Mouse (Mus musculus) frontal cortex, adult (tissue): ENCODE results near the gene Strada.
"Not testable (repeated sequence)": the region's sequence is repeated elsewhere in the genome, so short reads cannot be mapped to it uniquely, and the experiment has no call there.

ENCODE experiments used
- ATAC-seq: cut with Nextera tagmentation; 2 replicates; pipeline ENCODE4 v1.9.2; 2017; ENCODE audit warnings: mild to moderate bottlenecking, moderate library complexity, mixed read lengths; ENCODE audit not compliant: low TSS enrichment

Strada gene

DNA sequence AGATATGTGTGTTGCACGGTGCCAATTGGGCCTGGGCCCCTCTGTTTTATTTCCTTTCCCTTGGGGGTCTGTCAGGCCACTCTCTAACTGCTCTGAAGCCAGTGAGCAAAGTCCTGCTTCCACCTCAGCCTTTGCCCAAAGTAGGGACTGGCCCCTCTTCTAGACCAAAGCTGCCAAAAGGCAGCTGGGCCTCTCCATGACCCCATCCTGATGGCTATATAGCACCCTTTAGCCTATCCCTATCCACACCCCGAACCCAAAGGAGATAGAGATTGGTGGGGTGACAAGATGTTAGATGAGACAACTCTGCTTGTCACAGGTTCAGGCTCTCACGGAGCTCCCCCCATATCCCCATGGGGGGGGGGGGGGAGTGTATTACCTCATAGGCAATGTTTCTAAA, 46.2 kb downstream of the Strada start:
- no peak for ATAC-seq

DNA sequence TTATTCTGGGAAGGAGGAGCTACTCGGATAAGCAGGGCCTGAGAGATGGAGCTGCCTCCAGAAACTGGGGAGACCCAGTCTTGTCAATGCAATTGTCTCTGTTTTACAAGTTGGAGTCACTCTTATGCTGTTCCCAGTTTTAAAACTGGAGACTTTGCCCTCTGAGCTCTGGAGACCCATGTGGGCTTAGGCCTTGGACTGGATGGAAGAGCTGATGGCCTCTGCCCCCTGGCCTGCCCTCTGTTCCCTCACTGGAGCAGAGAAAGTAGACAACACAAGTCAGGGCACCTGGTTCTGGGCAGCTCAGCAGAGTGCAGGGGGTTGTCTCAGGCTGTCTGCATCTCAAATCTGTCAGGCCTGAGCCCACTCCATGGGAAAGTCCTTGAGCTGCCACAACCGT, 47.2 kb downstream of the Strada start:
- no peak for ATAC-seq

DNA sequence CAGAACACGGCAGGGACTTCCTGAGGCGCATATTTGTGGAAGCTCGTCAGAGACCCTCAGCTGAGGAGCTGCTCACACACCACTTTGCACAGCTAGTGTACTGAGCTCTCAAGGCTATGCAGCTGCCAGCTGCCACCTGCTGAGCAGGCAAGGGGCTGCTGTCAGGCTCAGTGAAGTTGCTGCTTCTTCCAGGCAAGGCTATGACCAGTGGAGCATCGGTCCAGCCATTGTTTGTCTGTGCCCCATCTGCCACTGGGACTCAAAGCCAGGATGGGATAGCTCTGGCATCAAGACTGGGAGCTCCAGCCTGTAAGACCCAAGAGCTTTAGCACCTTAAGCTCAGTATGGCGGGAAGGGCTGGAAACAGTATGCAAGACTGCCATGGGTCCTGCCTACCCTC, 47.9 kb downstream of the Strada start:
- ATAC-seq: no peak

DNA sequence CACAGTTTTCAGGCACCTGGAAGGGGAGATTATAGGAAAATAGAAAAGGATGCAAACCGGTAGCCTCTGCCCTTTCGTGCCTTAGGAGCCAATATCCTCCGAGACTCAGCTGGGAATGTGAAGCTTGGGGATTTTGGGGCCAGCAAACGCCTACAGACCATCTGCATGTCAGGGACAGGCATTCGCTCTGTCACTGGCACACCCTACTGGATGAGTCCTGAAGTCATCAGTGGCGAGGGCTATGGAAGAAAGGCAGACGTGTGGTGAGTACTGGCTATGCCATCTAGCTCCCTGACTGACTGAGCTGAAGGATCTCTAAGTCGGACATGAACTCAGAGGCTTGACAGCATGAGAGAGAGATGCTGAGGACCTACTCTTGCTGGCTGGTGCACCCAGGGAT, 49.8 kb downstream of the Strada start:
- ATAC-seq: peak; percentile 83

DNA sequence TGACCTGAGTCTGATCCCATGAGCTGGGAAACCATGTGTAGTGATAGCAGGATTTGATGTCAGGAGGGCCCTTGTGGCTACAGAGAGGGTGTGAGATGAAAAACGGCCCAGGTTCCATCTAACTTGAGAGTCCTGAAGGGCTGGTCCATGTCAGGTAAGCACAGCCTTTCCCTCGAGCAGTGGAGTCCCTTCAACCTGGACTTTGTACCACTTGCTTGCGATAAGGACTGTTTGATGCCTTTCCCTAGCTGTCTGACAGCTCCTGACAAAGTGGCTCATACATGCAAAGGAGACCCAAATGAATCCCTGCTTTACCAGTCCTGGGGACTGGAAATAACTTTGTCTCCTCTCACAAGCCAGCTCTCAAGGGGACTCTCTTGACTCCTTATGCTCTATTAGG, 50.7 kb downstream of the Strada start:
- ATAC-seq: no peak

DNA sequence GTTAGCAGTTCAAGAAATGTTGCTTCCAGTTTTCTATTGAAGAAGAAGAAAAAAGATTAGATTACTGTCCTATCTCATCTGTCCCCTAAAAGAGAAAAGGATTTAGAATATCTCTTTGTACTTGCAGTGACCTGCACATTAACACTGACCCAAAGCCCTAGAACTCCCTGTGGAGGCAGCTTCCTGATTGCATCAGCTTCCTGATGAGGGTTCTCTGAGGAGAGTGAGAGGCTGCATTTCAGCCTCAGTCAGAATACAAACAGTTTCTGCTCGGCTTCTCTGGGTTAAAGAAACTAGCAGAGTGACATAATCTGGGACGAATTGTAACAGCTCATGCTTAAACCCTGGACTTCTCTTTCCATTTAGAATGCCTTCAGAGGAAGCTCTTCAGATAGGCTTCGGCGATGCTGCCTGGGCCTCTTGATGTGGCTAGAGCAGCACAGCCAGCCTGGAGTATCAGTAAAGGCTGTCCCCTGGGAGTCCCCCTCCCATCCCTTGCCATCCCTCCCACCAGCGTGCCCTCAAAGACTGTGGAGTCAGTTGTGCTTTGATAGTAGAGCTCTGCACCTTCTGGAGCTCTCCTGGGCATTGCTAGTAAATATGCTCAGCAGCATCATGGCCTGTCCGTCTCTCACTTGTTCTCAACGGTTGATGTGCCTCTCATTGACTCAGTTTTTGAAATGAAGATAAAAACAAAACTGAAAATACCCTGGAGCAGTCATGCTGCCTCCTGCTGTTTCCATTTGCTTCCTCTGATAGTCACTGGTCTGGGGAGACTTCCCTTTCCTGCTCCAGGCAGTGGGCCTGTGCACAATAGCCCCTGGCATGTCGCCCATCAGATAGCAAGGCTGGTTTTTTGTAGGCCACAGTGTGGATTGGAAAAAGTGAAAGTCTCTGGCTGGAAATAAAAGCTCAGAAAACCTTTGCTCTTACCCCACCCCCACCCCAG, 67.1 kb downstream of the Strada start:
- peak; percentile 52; the same call in 1 of the 2 replicates for ATAC-seq

DNA sequence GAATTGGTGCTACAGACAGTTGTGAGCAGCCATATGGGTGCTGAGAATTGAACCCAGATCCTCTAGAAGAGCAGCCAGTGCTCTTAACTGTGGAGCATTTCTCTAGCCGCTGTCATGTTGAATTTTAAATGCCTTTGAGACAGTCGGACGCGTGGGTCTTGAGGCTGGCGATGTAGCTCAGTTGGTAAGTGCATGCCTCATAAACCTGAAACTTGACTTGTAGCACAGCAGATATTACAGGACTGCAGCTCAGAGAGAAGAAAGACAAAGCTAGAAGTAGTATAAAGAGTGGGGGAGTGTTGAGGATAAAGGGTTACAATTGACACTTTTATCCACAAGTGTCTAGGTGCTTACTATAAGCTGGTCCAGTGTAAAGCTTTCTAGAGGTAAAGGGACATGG, 69.5 kb downstream of the Strada start:
- no peak for ATAC-seq

DNA sequence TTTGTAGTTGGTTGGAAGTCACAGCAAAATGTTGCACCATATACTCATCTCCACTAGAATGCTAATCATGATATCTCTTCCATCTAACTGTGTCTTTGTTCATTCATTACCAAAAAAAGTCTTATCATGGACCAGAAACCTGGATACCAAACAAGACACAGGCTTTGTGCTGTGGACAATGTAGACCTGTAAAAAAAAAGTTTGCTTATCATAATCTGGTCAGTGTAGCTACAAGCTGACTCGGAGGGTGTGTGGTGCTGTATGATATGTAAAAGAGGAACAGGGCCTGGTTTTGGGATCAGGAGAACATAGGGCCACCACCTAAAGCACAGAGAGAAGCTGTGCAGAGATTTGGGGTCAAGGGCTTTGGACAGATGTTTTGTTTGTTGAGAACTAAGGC, 72.5 kb downstream of the Strada start:
- no peak for ATAC-seq

DNA sequence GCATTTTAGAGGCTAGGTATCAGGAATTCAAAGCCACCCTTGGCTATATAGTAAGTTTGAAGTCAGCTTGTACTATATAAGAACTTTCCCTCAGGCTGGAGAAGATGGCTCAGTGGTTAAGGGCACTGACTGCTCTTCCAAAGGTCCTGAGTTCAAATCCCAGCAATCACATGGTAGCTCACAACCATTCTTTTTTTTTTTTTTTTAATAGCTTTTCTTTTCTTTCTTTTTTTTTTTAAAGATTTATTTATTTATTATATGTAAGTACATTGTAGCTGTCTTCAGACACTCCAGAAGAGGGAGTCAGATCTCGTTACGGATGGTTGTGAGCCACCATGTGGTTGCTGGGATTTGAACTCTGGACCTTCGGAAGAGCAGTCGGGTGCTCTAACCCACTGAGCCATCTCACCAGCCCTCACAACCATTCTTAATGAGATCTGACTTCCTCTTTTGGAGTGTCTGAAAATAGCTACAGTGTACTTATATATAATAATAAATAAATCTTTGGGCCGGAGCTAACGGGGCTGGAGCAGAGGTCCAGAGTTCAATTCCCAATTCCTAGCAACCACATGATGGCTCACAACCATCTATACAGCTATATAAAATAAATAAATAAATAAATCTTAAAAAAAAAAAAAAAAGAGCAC, 75.1 kb downstream of the Strada start:
- not testable (repeated sequence) for ATAC-seq

DNA sequence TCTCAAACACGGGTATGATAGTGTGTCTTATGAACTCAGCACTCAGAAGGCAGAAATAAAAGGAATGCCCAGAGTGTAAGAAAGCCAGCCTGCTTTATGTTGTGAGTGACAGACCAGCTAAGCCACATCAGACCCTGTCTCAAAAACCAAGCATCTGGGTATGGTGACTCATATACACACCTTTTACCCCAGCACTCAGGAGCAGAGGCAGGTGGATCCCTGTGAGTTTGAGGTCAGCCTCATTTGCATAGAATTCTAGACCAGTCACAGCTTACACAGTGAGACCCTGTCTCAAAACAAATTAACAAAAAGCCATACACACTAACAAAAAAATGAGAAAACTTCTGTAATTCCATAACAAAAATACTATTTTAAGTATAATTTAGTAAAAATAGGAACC, 76.1 kb downstream of the Strada start:
- no peak for ATAC-seq

DNA sequence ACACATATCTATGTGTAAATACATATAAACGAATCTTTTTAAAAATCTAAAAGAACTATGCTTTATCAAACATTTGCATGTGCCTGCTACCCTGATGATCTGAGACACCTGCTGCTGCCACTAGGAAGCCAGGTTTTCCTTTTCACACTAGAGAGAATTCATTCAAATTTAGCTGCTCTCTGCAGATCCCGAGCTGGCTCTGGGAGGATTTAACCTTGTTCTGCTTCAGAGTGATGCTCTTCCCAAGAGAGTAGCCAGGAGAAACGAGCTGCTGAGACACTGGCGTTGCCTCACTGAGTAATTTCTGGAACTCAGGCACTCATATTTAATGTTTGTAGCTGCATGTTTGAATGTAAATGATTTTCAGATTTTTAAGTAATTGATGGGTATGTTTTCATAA, 77.2 kb downstream of the Strada start:
- ATAC-seq: peak; percentile 65; the same call in 1 of the 2 replicates

DNA sequence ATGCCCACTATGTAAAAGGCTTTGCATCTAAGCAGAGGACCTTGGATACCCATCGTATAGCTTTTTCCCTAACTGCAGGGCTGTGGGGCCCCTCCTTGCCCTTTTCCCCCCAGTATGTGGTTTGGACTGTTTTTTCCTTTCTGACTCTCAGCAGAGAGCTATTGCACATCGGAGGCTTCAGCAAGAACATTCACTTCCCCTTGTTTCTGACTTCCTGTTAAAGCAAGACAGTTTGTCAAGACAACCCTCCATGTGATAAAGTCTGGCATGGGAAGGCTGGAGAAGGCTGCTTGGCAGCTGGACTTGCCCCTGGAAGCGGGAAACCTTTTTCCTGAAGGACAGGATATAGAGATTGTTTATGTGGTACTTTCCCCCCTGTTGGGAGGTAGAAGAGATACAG, 79.2 kb downstream of the Strada start:
- ATAC-seq: no peak

DNA sequence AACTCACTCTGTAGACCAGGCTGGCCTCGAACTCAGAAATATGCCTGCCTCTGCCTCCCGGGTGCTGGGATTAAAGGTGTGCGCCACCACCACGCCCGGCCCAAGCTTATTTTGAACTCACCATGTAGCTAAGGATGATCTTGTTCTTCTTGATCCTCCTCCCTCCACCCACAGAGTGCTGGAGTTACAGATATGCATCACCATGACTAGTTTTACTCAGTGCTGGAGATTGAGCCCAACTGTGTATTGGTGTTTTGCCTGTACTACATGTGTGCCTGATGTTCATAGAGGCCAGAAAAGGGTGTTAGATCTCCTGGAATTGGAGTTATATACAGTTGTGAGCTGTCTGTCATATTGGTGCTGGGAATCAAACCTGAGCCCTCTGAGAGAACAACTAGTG, 79.7 kb downstream of the Strada start:
- ATAC-seq: no peak
